Mouse (Mus musculus): ENCODE data around the gene 1110051M20Rik. TPM values are rescaled to one million over a fixed set of nuclear protein-coding genes. Genes with fewer than 3 reads are reported as not detected.
"Not testable (repeated sequence)": the region's sequence is repeated elsewhere in the genome, so short reads cannot be mapped to it uniquely, and the experiment has no call there.

Gene 1110051M20Rik
- polyA plus RNA-seq, 1 experiment from 2014 or later, result 98.6 TPM

- DNase-seq (ENCODE audit: low spot score, missing footprints) (no peak), ATAC-seq (ENCODE audit: low FRiP score) (no peak)
- no peaks in the 10 kb centered on the region for H3K36me3 ChIP-seq (ENCODE audit: control insufficient read depth, insufficient read depth, low read length)
- no peaks in the 10 kb centered on the region for H3K9me3 ChIP-seq (ENCODE audit: control insufficient read depth, low read length)
- H3K4me1 ChIP-seq (ENCODE audit: control insufficient read depth, insufficient read depth, low read length), result peaks cover 14% of the 10 kb centered on the region
- no peak overlapping the region for H3K4me2 ChIP-seq
- H3K4me3 ChIP-seq (ENCODE audit: low read depth, low read length), result no peak overlapping the region
- peaks cover 6% of the 10 kb centered on the region; the same call in 1 of the 2 replicates for H3K27me3 ChIP-seq (ENCODE audit: control insufficient read depth, insufficient read depth, low read length)
- H3K27ac ChIP-seq (ENCODE audit: low read depth, low read length), result no peak overlapping the region
- WGBS, result 77% methylated on average over 4 of the region's 4 CpGs
- H3K9ac ChIP-seq (ENCODE audit: low read length), result no peak overlapping the region
Observed at GRCm38 (mm10) chr2:91252001-91252400, 192.5 kb downstream of the 1110051M20Rik start.

GRCm38 (mm10) chr2:91248366-91248765, 196.1 kb downstream of the 1110051M20Rik start:
- 85% methylated on average over 4 of the region's 4 CpGs for WGBS

GRCm38 (mm10) chr2:91244557-91245228, 199.8 kb downstream of the 1110051M20Rik start:
- 81% methylated on average over 5 of the region's 5 CpGs for WGBS
- no peak overlapping the region for H3K9ac ChIP-seq (ENCODE audit: low read length)
- no peak for DNase-seq (ENCODE audit: low spot score, missing footprints)
- no peak overlapping the region for H3K27ac ChIP-seq (ENCODE audit: low read depth, low read length)
- H3K9me3 ChIP-seq (ENCODE audit: control insufficient read depth, low read length), result no peaks in the 10 kb centered on the region
- H3K36me3 ChIP-seq (ENCODE audit: control insufficient read depth, insufficient read depth, low read length), result no peaks in the 10 kb centered on the region
- ATAC-seq (ENCODE audit: low FRiP score), result no peak
- no peaks in the 10 kb centered on the region for H3K27me3 ChIP-seq (ENCODE audit: control insufficient read depth, insufficient read depth, low read length)
- no peaks in the 10 kb centered on the region; the same call in 1 of the 2 replicates for H3K4me1 ChIP-seq (ENCODE audit: control insufficient read depth, insufficient read depth, low read length)
- no peak overlapping the region for H3K4me2 ChIP-seq
- no peak overlapping the region for H3K4me3 ChIP-seq (ENCODE audit: low read depth, low read length)

More at GRCm38 (mm10) chr2:91248366-91248765, 196.1 kb downstream of the 1110051M20Rik start:
- no peak overlapping the region for H3K4me3 ChIP-seq (ENCODE audit: low read depth, low read length)
- H3K27me3 ChIP-seq (ENCODE audit: control insufficient read depth, insufficient read depth, low read length), result no peaks in the 10 kb centered on the region
- no peak overlapping the region for H3K9ac ChIP-seq (ENCODE audit: low read length)
- H3K4me2 ChIP-seq, result no peak overlapping the region
- no peak overlapping the region for H3K27ac ChIP-seq (ENCODE audit: low read depth, low read length)
- no peak for ATAC-seq (ENCODE audit: low FRiP score)
- no peak for DNase-seq (ENCODE audit: low spot score, missing footprints)
- H3K36me3 ChIP-seq (ENCODE audit: control insufficient read depth, insufficient read depth, low read length), result no peaks in the 10 kb centered on the region
- no peaks in the 10 kb centered on the region; the same call in 1 of the 2 replicates for H3K4me1 ChIP-seq (ENCODE audit: control insufficient read depth, insufficient read depth, low read length)
- no peaks in the 10 kb centered on the region for H3K9me3 ChIP-seq (ENCODE audit: control insufficient read depth, low read length)

- ATAC-seq (ENCODE audit: low FRiP score) (no peak), DNase-seq (ENCODE audit: low spot score, missing footprints) (no peak)
- Histone ChIP-seq H3K27me3 (ENCODE audit: control insufficient read depth, insufficient read depth, low read length) (no peaks in the 10 kb centered on the region), H3K4me2 (no peak overlapping the region), H3K9me3 (ENCODE audit: control insufficient read depth, low read length) (no peaks in the 10 kb centered on the region), H3K4me3 (ENCODE audit: low read depth, low read length) (no peak overlapping the region), H3K9ac (ENCODE audit: low read length) (no peak overlapping the region), H3K36me3 (ENCODE audit: control insufficient read depth, insufficient read depth, low read length) (no peaks in the 10 kb centered on the region), H3K4me1 (ENCODE audit: control insufficient read depth, insufficient read depth, low read length) (no peaks in the 10 kb centered on the region; the same call in 1 of the 2 replicates), H3K27ac (ENCODE audit: low read depth, low read length) (no peak overlapping the region)
- 68% methylated on average over 3 of the region's 3 CpGs for WGBS
Observed at GRCm38 (mm10) chr2:91243416-91243815, 201.1 kb downstream of the 1110051M20Rik start.

- no peaks in the 10 kb centered on the region for H3K36me3 ChIP-seq (ENCODE audit: control insufficient read depth, insufficient read depth, low read length)
- no peak overlapping the region for H3K4me2 ChIP-seq
- H3K4me3 ChIP-seq (ENCODE audit: low read depth, low read length), result no peak overlapping the region
- no peak overlapping the region for H3K27ac ChIP-seq (ENCODE audit: low read depth, low read length)
- H3K9ac ChIP-seq (ENCODE audit: low read length), result no peak overlapping the region
- WGBS, result 74% methylated on average over 5 of the region's 5 CpGs
- no peaks in the 10 kb centered on the region for H3K9me3 ChIP-seq (ENCODE audit: control insufficient read depth, low read length)
- ATAC-seq (ENCODE audit: low FRiP score), result no peak
- H3K4me1 ChIP-seq (ENCODE audit: control insufficient read depth, insufficient read depth, low read length), result no peaks in the 10 kb centered on the region; the same call in 1 of the 2 replicates
- H3K27me3 ChIP-seq (ENCODE audit: control insufficient read depth, insufficient read depth, low read length), result no peaks in the 10 kb centered on the region
- no peak for DNase-seq (ENCODE audit: low spot score, missing footprints)
Observed at GRCm38 (mm10) chr2:91242547-91242946, 202.0 kb downstream of the 1110051M20Rik start.

- 33% methylated on average over 4 of the region's 4 CpGs for WGBS
- not testable (repeated sequence) for H3K4me1 ChIP-seq (ENCODE audit: control insufficient read depth, insufficient read depth, low read length); H3K27me3 ChIP-seq (ENCODE audit: control insufficient read depth, insufficient read depth, low read length); DNase-seq (ENCODE audit: low spot score, missing footprints); H3K36me3 ChIP-seq (ENCODE audit: control insufficient read depth, insufficient read depth, low read length); H3K9me3 ChIP-seq (ENCODE audit: control insufficient read depth, low read length)
- peak overlapping the region; percentile 44 for H3K4me3 ChIP-seq (ENCODE audit: low read depth, low read length)
- H3K27ac ChIP-seq (ENCODE audit: low read depth, low read length), result peak overlapping the region; percentile 72; the same call in 1 of the 2 replicates
- H3K4me2 ChIP-seq, result peak overlapping the region; percentile 58
- peak overlapping the region; percentile 68 for H3K9ac ChIP-seq (ENCODE audit: low read length)
- ATAC-seq (ENCODE audit: low FRiP score), result peak; percentile 9; the same call in 1 of the 2 replicates
Observed at GRCm38 (mm10) chr2:91237511-91238080, 206.9 kb downstream of the 1110051M20Rik start.

- Histone ChIP-seq H3K27ac (ENCODE audit: low read depth, low read length) (peak within 1 kb of the TSS; percentile 72), H3K9me3 (ENCODE audit: control insufficient read depth, low read length) (no peaks in the 10 kb centered on the region), H3K4me1 (ENCODE audit: control insufficient read depth, insufficient read depth, low read length) (no peaks in the 10 kb centered on the region), H3K36me3 (ENCODE audit: control insufficient read depth, insufficient read depth, low read length) (no peaks in the 10 kb centered on the region), H3K4me2 (peak within 1 kb of the TSS; percentile 58), H3K4me3 (ENCODE audit: low read depth, low read length) (peak within 1 kb of the TSS; percentile 44), H3K27me3 (ENCODE audit: control insufficient read depth, insufficient read depth, low read length) (no peaks in the 10 kb centered on the region), H3K9ac (ENCODE audit: low read length) (peak within 1 kb of the TSS; percentile 68)
- WGBS, result under 1% methylated on average over 48 of the region's 48 CpGs
- ATAC-seq (ENCODE audit: low FRiP score) (peak; percentile 98), DNase-seq (ENCODE audit: low spot score, missing footprints) (peak; percentile 99)
Observed at GRCm38 (mm10) chr2:91236601-91237510, 207.6 kb downstream of the 1110051M20Rik start, which contains the start of gene Ddb2. TSS of gene Ddb2 (minus strand) at chr2:91236982.

GRCm38 (mm10) chr2:91229735-91230134, 214.8 kb downstream of the 1110051M20Rik start:
- no peaks in the 10 kb centered on the region for H3K27me3 ChIP-seq (ENCODE audit: control insufficient read depth, insufficient read depth, low read length)
- H3K36me3 ChIP-seq (ENCODE audit: control insufficient read depth, insufficient read depth, low read length), result no peaks in the 10 kb centered on the region
- ATAC-seq (ENCODE audit: low FRiP score), result no peak
- H3K9ac ChIP-seq (ENCODE audit: low read length), result no peak overlapping the region
- WGBS, result 85% methylated on average over 2 of the region's 2 CpGs
- no peaks in the 10 kb centered on the region for H3K9me3 ChIP-seq (ENCODE audit: control insufficient read depth, low read length)
- DNase-seq (ENCODE audit: low spot score, missing footprints), result no peak
- H3K4me3 ChIP-seq (ENCODE audit: low read depth, low read length), result no peak overlapping the region
- no peak overlapping the region for H3K27ac ChIP-seq (ENCODE audit: low read depth, low read length)
- H3K4me1 ChIP-seq (ENCODE audit: control insufficient read depth, insufficient read depth, low read length), result no peaks in the 10 kb centered on the region
- H3K4me2 ChIP-seq, result no peak overlapping the region

Data from midbrain, embryonic 11.5 days (tissue).